Mouse (Mus musculus): ENCODE results near the gene Eno2.

Gene Eno2

GRCm38 (mm10) chr6:124740888-124741761 lies 28.3 kb downstream of the Eno2 start, which contains the start of gene Grcc10:
Grcc10 (minus strand) TSS chr6:124741374.
- peak; percentile 98 for DNase-seq (ENCODE audit: low read depth, low spot score)

- peak; percentile 90 for DNase-seq (ENCODE audit: low read depth, low spot score)
Observed at GRCm38 (mm10) chr6:124740211-124740887, 29.1 kb downstream of the Eno2 start.

- no peak for DNase-seq (ENCODE audit: low read depth, low spot score)
Observed at GRCm38 (mm10) chr6:124739231-124739796, 30.2 kb downstream of the Eno2 start.

GRCm38 (mm10) chr6:124738511-124739023 lies 30.9 kb downstream of the Eno2 start, which contains the start of gene Ptpn6:
Ptpn6 (minus strand) TSS chr6:124738714.
- peak; percentile 69 for DNase-seq (ENCODE audit: low read depth, low spot score)

DNA sequence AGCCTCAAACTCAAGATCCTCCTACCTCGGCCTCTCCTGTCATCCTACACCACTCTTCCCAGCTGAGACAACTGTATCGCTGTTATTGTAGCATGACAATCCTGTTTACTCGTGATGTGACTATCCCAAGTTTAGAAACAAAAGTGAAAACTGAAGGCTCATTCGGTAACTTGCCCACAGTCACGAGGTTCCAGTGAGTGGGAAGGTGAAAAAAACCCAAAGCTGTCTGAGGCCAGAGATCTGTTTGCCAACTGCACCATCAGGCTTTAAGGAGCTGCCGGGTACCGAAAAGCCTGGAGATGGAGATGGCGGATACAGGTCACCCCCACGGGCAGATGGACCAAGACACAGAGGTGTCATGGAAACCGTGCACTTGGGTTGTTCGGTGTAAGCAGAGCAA lies 32.4 kb downstream of the Eno2 start:
- no peak for DNase-seq (ENCODE audit: low read depth, low spot score)

DNA sequence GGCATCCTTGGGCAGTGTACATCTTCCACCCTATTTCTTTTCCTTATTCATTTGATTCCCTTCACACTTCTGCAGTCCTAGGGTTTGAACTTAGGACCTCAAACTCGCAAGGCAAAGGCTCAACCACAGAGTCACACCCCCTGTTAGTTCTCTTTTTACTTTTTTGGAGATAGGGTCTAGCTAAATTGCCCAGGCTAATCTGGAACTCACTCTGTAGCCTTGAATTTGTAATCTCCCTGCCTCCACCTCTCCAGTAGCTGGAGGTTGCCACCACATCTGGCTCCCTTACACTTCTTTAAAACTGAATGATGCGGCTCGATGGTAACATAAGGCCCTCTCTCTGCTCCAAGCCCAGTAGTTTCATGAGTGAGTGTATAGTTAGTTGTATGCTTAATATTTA lies 35.1 kb downstream of the Eno2 start:
- no peak for DNase-seq (ENCODE audit: low read depth, low spot score)

GRCm38 (mm10) chr6:124732476-124733370 lies 36.8 kb downstream of the Eno2 start:
- peak; percentile 75 for DNase-seq (ENCODE audit: low read depth, low spot score)

GRCm38 (mm10) chr6:124731038-124731437 lies 38.4 kb downstream of the Eno2 start:
- DNase-seq (ENCODE audit: low read depth, low spot score) = no peak

DNA sequence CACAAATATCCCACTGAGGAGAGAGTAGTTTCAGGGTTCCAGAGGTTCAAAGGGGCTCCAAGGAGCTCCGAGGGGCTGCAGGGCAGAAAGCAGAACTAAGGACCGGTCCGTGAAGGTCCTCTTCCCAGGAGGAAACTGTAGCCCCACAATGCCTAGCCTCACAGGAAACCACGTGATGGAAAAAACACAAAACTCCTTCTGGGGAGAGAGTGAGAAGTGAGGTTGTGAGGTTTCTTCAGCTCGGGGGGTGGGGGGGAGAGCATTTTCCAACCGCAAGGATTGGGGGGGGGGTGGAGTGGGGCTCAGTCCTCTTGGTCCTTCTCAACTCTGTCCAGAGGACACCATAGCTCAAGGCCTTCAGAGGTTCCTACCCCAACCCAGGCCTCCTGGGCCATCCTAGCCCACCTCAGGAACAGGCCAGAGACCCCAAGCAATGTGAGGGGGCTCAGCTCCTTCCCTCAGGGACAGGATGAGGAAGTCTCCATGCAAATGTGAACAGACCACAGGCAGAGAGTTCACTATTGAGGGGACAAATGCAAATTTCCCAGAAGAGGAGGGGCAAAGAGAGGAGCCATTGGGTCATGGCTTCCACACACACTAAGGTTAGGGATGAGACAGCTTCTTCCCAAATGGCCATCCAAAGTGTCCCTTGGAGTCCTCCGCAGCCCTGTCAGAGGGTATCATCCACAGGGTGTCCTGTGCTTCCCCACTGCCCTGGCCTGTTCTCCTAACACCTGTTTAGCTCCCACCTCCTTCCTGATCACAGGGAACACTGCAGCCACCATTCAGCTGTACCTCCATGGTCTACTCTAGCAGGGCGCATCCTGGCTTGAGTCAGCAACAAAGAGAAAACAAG lies 39.4 kb downstream of the Eno2 start:
- DNase-seq (ENCODE audit: low read depth, low spot score) = peak; percentile 79

DNA sequence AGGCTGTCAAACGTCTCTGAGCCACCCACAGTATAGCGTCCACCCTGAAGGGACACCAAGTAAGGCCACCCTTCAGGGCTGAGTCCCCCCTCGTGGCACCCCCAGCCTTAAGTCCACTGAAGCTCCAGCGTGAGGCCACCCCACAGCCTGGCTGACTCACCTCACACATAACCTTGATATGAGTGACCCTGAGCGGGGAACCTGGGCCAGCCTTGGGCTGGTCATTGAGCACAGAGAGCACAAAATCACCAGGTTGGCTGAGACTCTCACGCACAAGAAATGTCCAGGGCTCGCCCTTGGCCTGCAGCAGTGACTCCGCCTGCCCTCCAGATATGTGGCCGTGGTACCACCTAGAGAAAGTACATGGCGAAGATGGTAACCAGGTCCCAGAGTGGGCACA lies 40.9 kb downstream of the Eno2 start:
- DNase-seq (ENCODE audit: low read depth, low spot score) = no peak

- DNase-seq (ENCODE audit: low read depth, low spot score) = no peak
Observed at GRCm38 (mm10) chr6:124724472-124724871, 45.0 kb downstream of the Eno2 start.

- DNase-seq (ENCODE audit: low read depth, low spot score) = peak; percentile 76
Observed at GRCm38 (mm10) chr6:124723541-124723940, 45.9 kb downstream of the Eno2 start.

DNA sequence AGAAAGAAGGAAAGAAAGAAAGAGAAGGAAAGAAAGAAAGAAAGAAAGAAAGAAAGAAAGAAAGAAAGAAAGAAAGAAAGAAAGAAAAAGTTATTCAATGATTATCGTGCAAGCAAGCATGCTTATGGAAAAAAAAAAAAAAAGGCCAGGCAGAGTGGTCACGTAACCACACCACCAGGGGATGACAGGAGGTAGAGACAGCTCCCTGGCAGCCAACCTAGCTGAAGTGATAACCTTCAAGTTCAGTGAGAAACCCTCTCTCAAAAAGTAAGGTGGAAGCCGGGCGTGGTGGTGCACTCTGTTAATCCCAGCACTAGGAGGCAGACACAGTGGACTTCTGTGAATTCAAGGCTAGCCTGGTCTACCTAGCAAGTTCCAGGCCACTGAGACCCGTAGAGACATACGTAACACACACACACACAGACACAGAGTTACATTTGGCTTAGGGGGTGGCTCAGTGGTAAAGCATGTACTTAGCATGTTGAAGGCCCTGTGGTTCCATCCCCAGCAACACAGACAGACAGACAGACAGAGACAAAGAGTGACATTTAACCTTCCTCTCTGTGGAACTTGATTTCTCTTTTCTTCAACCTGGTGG lies 46.5 kb downstream of the Eno2 start:
- DNase-seq (ENCODE audit: low read depth, low spot score) = peak; percentile 48

DNA sequence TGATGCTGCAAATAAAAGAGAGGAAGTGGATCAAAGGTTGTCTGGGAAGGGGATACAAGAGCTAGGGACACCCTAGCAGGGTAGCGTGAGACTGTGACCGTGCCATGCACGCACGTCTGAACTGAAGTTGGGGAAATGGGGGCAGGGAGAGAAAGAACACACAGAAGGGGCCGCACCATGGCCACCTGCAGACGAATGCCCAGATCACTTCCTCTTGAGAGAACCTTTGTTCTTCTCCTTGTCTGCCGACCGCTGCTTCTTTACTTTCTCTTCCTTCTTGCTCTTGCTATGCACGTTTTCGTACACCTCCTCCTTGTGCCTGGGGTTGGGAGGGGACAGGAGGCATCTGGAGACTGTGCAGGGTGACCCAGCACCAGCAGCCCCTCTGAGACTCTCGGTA lies 48.6 kb downstream of the Eno2 start:
- no peak for DNase-seq (ENCODE audit: low read depth, low spot score)

GRCm38 (mm10) chr6:124719354-124719978 lies 50.0 kb downstream of the Eno2 start:
- no peak for DNase-seq (ENCODE audit: low read depth, low spot score)

GRCm38 (mm10) chr6:124718703-124719102 lies 50.8 kb downstream of the Eno2 start:
- no peak for DNase-seq (ENCODE audit: low read depth, low spot score)

GRCm38 (mm10) chr6:124717968-124718367 lies 51.5 kb downstream of the Eno2 start:
- no peak for DNase-seq (ENCODE audit: low read depth, low spot score)

GRCm38 (mm10) chr6:124716864-124717490 lies 52.5 kb downstream of the Eno2 start:
- peak; percentile 74 for DNase-seq (ENCODE audit: low read depth, low spot score)

DNA sequence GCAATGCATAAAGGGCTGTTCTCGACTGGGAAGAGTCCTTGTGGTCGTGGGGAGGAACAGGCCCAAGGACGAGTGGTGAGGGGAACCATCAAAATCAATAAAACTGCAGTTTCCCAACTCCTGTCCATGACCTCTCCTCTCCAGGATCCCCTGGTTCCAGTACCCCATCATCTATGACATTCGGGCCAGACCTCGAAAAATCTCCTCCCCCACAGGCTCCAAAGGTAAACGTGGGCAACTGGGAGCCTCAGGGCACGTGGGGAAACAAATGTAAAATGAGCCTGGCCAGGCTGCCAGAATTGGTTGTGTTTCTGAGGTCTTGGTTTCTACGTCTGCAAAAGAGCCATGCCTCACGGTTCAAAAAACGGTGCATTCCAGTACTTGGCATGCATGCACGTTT lies 56.6 kb downstream of the Eno2 start:
- no peak for DNase-seq (ENCODE audit: low read depth, low spot score)

All from CD4-positive helper T cell, adult 2 months (primary cell).